Mouse (Mus musculus) liver, postnatal 0 days (tissue): Measurements from ENCODE around the gene Emx1.

Source experiments
- CTCF ChIP-seq: sonication (generic); IDR thresholded peaks from 2 replicates; pipeline ENCODE4 v1.5.1; 2016; ENCODE audit warnings: antibody characterized with exemption, low read depth
- EP300 ChIP-seq: IDR thresholded peaks from 2 replicates; pipeline ENCODE4 v1.6.1; 2016; ENCODE audit warnings: antibody characterized with exemption, low read depth, mild to moderate bottlenecking

DNA sequence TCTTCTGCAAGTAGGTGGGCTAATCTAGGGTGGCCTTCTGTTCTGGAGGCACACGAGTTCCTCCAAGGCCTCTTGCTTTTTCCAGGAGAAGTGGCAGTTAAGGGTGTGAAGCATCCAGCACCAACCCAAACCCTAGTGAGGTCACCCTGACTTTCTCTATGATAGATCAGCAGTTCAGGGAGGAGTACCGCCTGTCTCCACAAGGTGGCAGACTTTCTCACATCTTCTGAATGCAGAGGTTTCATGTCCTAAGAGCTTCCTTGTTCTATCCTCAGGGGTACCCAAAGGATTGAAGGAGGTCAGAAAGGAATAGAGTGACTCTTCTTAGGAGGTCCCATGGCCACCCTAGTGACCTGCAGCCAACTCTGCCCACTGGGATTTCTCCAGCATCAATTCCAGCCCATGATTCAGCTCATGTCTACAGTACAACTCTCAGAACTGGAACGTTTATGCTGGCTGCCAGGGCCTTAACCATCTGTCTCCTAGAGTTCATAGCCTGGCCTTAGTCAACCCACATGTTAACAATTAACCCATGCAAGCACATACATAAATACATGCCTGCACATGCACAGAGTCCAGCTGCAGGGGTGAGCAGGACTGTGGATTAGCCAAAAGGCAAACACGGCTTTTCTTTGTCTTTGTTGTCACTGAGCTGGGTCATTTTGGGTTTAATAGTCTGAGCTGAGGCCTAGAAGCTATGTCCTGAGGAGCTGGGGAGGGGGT is 26.9 kb upstream of the Emx1 start:
- peak; percentile 88 for TF ChIP-seq CTCF
- TF ChIP-seq EP300 = no peak
